Mouse (Mus musculus): ENCODE measurements around the gene Evi5. TPM values are rescaled to one million over a fixed set of nuclear protein-coding genes. Genes with fewer than 3 reads are reported as not detected.

Evi5 gene
- polyA plus RNA-seq, 1 experiment from 2014 or later = 63.6 TPM

Other genes with a start within 250 kb of the Evi5 start
- 0.69 and 1.4 TPM in 2 replicates for gene Gfi1, start 149.1 kb downstream of the Evi5 start, polyA plus RNA-seq (2014; fragmentation: Nextera tagmentation; extraction: Ambion mirVana)
- 0.14 and 0.38 TPM in 2 replicates for gene Ube2d2b, start 45.0 kb downstream of the Evi5 start, polyA plus RNA-seq (2014; fragmentation: Nextera tagmentation; extraction: Ambion mirVana)
- 74.8 and 83.7 TPM in 2 replicates for gene Rpl5, start 25.4 kb upstream of the Evi5 start, polyA plus RNA-seq (2014; fragmentation: Nextera tagmentation; extraction: Ambion mirVana)
- 24.5 and 25.0 TPM in 2 replicates for gene Fam69a, start 112.0 kb upstream of the Evi5 start, polyA plus RNA-seq (2014; fragmentation: Nextera tagmentation; extraction: Ambion mirVana)
- gene Mtf2, start 190.6 kb upstream of the Evi5 start, polyA plus RNA-seq (2014; fragmentation: Nextera tagmentation; extraction: Ambion mirVana) = 96.6 and 108 TPM in 2 replicates